Comparison of ENCODE assay signal across 16 mouse cellular contexts in genomic region chr4:48625836-48626235, GRCm38 (mm10). TPM values are rescaled to one million over a fixed set of nuclear protein-coding genes. Genes with fewer than 3 reads are reported as not detected.
"Had no signal": no experiment of that assay in that cellular context is flagged by ENCODE, and none has a peak within 500 bp of the region (broad histone marks: within the 10 kb centered on the region; RNA-seq: fewer than 3 reads in every experiment).

No protein-coding gene starts in this region.

- H3K9ac ChIP-seq: intestine, embryonic 15.5 days; limb, embryonic 15.5 days; liver, embryonic 12.5 days; lung, embryonic 15.5 days; neural tube, embryonic 12.5 days had no signal

- DNase-seq: kidney, adult 18-20 months; kidney, postnatal 10 days; kidney, postnatal 4 days; lung, postnatal 4 days; midbrain, embryonic 14.5 days; thymus, postnatal 36 days had no signal

- H3K4me3 ChIP-seq: intestine, embryonic 15.5 days; left cerebral cortex, adult 2 months; limb, embryonic 15.5 days; liver, embryonic 12.5 days; lung, embryonic 15.5 days; midbrain, embryonic 10.5 days; neural tube, embryonic 12.5 days had no signal

- H3K36me3 ChIP-seq: liver, embryonic 12.5 days had no signal

- H3K9me3 ChIP-seq: intestine, embryonic 15.5 days; limb, embryonic 15.5 days; liver, embryonic 12.5 days; lung, embryonic 15.5 days; midbrain, embryonic 10.5 days; neural tube, embryonic 12.5 days had no signal

- H3K4me1 ChIP-seq: intestine, embryonic 15.5 days; limb, embryonic 15.5 days; liver, embryonic 12.5 days; lung, embryonic 15.5 days; neural tube, embryonic 12.5 days had no signal

- H3K4me2 ChIP-seq: intestine, embryonic 15.5 days; limb, embryonic 15.5 days; liver, embryonic 12.5 days; lung, embryonic 15.5 days; neural tube, embryonic 12.5 days had no signal

- H3K27me3 ChIP-seq: intestine, embryonic 15.5 days; limb, embryonic 15.5 days; liver, embryonic 12.5 days; lung, embryonic 15.5 days; neural tube, embryonic 12.5 days had no signal

- ATAC-seq: intestine, embryonic 15.5 days; liver, embryonic 12.5 days had no signal

- H3K27ac ChIP-seq: intestine, embryonic 15.5 days; left cerebral cortex, adult 2 months; limb, embryonic 15.5 days; liver, embryonic 12.5 days; lung, embryonic 15.5 days; midbrain, embryonic 10.5 days; neural tube, embryonic 12.5 days had no signal

RNA-seq across cellular contexts. Expression of gene Cavin4, which starts 37.5 kb away (rescaled TPM):
- total RNA-seq: megakaryocyte, adult 5-6 weeks; monocyte, adult 5-6 weeks; neutrophil, adult 5-6 weeks had no signal
